ENCODE assay signal across 9 mouse cellular contexts in the genomic region with DNA sequence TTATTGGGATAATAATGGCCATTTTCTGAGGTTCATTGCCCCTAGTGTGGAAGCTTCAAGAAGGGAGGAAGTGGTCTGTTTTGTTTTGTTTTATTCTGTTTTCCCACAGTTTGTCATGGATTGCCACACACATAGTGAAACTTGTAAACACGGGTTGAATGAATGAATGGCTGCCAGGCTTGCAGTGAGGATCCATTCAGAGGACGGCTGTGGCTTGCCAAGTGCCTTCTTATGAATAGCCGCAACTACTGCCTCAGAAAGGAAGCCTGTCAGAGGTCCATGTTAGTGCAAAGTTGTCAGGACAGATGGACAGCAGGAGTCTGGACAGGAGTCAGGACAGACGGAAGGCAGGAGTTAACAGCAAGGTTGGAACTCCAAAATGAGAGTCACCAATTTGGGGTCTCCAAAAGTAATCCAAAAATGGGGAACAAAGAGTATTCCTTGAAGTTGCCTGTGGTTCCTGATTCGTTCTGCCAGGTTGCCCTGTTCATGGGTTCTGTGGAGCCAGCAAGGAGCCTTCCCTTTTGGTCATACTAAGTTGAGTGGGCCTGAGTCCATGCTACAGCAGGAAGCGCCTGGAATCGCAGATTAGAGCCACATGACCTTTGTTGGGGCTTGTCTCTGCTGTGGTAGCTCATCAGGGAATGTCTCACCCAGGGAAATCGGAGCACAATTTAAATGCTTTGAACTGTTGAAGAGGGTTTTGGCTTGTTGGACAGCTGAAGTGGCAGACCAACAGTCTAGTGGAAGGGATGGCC. TPM values are rescaled to one million over a fixed set of nuclear protein-coding genes. Genes with fewer than 3 reads are reported as not detected.
DNase-seq lines count a peak whose midpoint lies in the region; ATAC-seq and TF ChIP-seq lines count a peak whose summit lies in the region.
"Had no signal": no experiment of that assay in that cellular context is flagged by ENCODE, and none has a peak within 500 bp of the region (broad histone marks: within the 10 kb centered on the region; RNA-seq: fewer than 3 reads in every experiment).

No protein-coding gene starts in this region.

- TF ChIP-seq POLR2A in brain, embryonic 14.5 days (IDR thresholded peaks at IDR 0.05; ENCODE audit: borderline replicate concordance, extremely low read depth, insufficient read depth, insufficient read length, poor library complexity, severe bottlenecking): no peak

- TF ChIP-seq CTCF in hindbrain, postnatal 0 days (IDR thresholded peaks at IDR 0.05; ENCODE audit: low read depth): no peak
- no peak for TF ChIP-seq CTCF in brain, embryonic 14.5 days (IDR thresholded peaks at IDR 0.05; ENCODE audit: borderline replicate concordance, extremely low read depth, insufficient read depth, insufficient read length)

- DNase-seq in hindbrain, postnatal 0 days (ENCODE audit: low spot score): peak; percentile 79
- no peak for DNase-seq in hindbrain, embryonic 10.5 days (ENCODE audit: low spot score)
- DNase-seq in brain, embryonic 14.5 days (ENCODE audit: low read depth): peak; percentile 88
- peak; percentile 67 for DNase-seq in cerebellum, adult 9-10 months
- DNase-seq in layer of hippocampus, adult 9-11 months: peak; percentile 65
- DNase-seq in kidney, adult 11 months: no peak
- no peak for DNase-seq in yolk sac, embryonic 10.5 days (ENCODE audit: low spot score)
- DNase-seq: liver, postnatal 0 days; thymus, postnatal 14 days had no signal

- no peaks in the 10 kb centered on the region for H3K9me3 ChIP-seq in hindbrain, postnatal 0 days (ENCODE audit: low read length)
- no peaks in the 10 kb centered on the region for H3K9me3 ChIP-seq in hindbrain, embryonic 10.5 days

- no peak overlapping the region for H3K27ac ChIP-seq in hindbrain, postnatal 0 days
- no peak overlapping the region for H3K27ac ChIP-seq in hindbrain, embryonic 10.5 days

- ATAC-seq in hindbrain, postnatal 0 days: peak; percentile 82
- ATAC-seq: liver, postnatal 0 days had no signal

- no peak overlapping the region for H3K4me2 ChIP-seq in hindbrain, postnatal 0 days (ENCODE audit: low read depth, low read length)

- WGBS in hindbrain, postnatal 0 days: 46% methylated on average over 8 of the region's 8 CpGs
- 71% methylated on average over 8 of the region's 8 CpGs for WGBS in hindbrain, embryonic 10.5 days

- no peak overlapping the region for H3K9ac ChIP-seq in hindbrain, postnatal 0 days (replicated peaks; ENCODE audit: low read length)
- H3K9ac ChIP-seq: liver, postnatal 0 days had no signal

- no peaks in the 10 kb centered on the region for H3K36me3 ChIP-seq in hindbrain, postnatal 0 days (ENCODE audit: insufficient read depth, low read length)
- no peaks in the 10 kb centered on the region for H3K36me3 ChIP-seq in hindbrain, embryonic 10.5 days

- H3K4me3 ChIP-seq in hindbrain, postnatal 0 days (ENCODE audit: low read length): no peak overlapping the region
- no peak overlapping the region for H3K4me3 ChIP-seq in hindbrain, embryonic 10.5 days

- no peaks in the 10 kb centered on the region for H3K27me3 ChIP-seq in hindbrain, postnatal 0 days (ENCODE audit: insufficient read depth, low read length)
- H3K27me3 ChIP-seq in hindbrain, embryonic 10.5 days (ENCODE audit: insufficient read depth, poor library complexity, severe bottlenecking): no peaks in the 10 kb centered on the region

- H3K4me1 ChIP-seq in hindbrain, postnatal 0 days (ENCODE audit: insufficient read depth, low read length): peaks cover 7% of the 10 kb centered on the region; the same call in 1 of the 2 replicates
- 0 out of 2 replicates have a peak, but pooled peaks cover 4% of the 10 kb centered on the region for H3K4me1 ChIP-seq in hindbrain, embryonic 10.5 days (replicated peaks)

RNA-seq across cellular contexts. Expression of a gene that starts 34.5 kb away (rescaled TPM):
- 1.4 and 4.2 TPM in 2 replicates for total RNA-seq in hindbrain, postnatal 0 days (2014; rRNA removed)
- 1.0 TPM in 2 replicates for polyA plus RNA-seq in hindbrain, postnatal 0 days (2015; fragmentation: Nextera tagmentation; extraction: Ambion mirVana)
- 0.77 and 1.2 TPM in 2 replicates for polyA plus RNA-seq in hindbrain, embryonic 10.5 days (2016; fragmentation: Nextera tagmentation; extraction: Ambion mirVana)
- 6.6 and 11.1 TPM in 2 replicates for polyA plus RNA-seq in brain, embryonic 14.5 days (2012; rRNA removed)

Comparison
In these comparisons a context has a peak if more than half of its experiments do, and no peak if none do; other contexts are left out.
1. DNase-seq: peak in hindbrain, postnatal 0 days (single experiment), brain, embryonic 14.5 days (single experiment), cerebellum, adult 9-10 months (single experiment) and layer of hippocampus, adult 9-11 months (single experiment); none in hindbrain, embryonic 10.5 days (single experiment), kidney, adult 11 months (single experiment) and yolk sac, embryonic 10.5 days (single experiment).